Mouse (Mus musculus) urinary bladder, postnatal 36 days (tissue): ENCODE measurements around the gene Hmgcl.
A peak's percentile ranks its signal among the peaks of the same experiment; 100 is the strongest.
"Not testable (repeated sequence)": the region's sequence is repeated elsewhere in the genome, so short reads cannot be mapped to it uniquely, and the experiment has no call there.

ENCODE experiments used
- DNase-seq, 2 experiments: peaks; one replicate each; pipeline ENCODE4 v3.0.0; 2022; ENCODE audit warnings: low spot score in 2 of 2, mixed read lengths in 1 of 2

Hmgcl gene

GRCm38 (mm10) chr4:135926861-135927260 lies 19.4 kb upstream of the Hmgcl start:
- no peak for DNase-seq

- DNase-seq = no peak
Measured at GRCm38 (mm10) chr4:135928376-135928775, 17.9 kb upstream of the Hmgcl start.

GRCm38 (mm10) chr4:135929405-135929804 lies 16.8 kb upstream of the Hmgcl start:
- no peak for DNase-seq

GRCm38 (mm10) chr4:135929828-135930227 lies 16.4 kb upstream of the Hmgcl start:
- no peak for DNase-seq

GRCm38 (mm10) chr4:135930239-135930638 lies 16.0 kb upstream of the Hmgcl start:
- DNase-seq = no peak

- DNase-seq = no peak
Measured at GRCm38 (mm10) chr4:135931832-135932231, 14.4 kb upstream of the Hmgcl start.

- no peak for DNase-seq
Measured at GRCm38 (mm10) chr4:135934708-135935500, 11.3 kb upstream of the Hmgcl start.

GRCm38 (mm10) chr4:135935502-135935901 lies 10.7 kb upstream of the Hmgcl start:
- peak in 1 of 2 experiments; percentile 67 for DNase-seq

GRCm38 (mm10) chr4:135938858-135939257 lies 7.4 kb upstream of the Hmgcl start:
- DNase-seq = no peak

- DNase-seq = not testable (repeated sequence)
Measured at GRCm38 (mm10) chr4:135941026-135941425, 5.2 kb upstream of the Hmgcl start.

- no peak for DNase-seq
Measured at GRCm38 (mm10) chr4:135942193-135942592, 4.1 kb upstream of the Hmgcl start.

GRCm38 (mm10) chr4:135943389-135943788 lies 2.9 kb upstream of the Hmgcl start:
- no peak for DNase-seq

GRCm38 (mm10) chr4:135945706-135946105 lies 542 bp upstream of the Hmgcl start:
- no peak for DNase-seq

- DNase-seq = no peak
Measured at GRCm38 (mm10) chr4:135946659-135947301, 532 bp downstream of the Hmgcl start.

GRCm38 (mm10) chr4:135948142-135948541 lies 1.9 kb downstream of the Hmgcl start:
- DNase-seq = no peak

GRCm38 (mm10) chr4:135949475-135949874 lies 3.2 kb downstream of the Hmgcl start:
- no peak for DNase-seq

GRCm38 (mm10) chr4:135949911-135950310 lies 3.7 kb downstream of the Hmgcl start:
- DNase-seq = no peak

GRCm38 (mm10) chr4:135950365-135950764 lies 4.1 kb downstream of the Hmgcl start:
- DNase-seq = no peak

GRCm38 (mm10) chr4:135951505-135951904 lies 5.3 kb downstream of the Hmgcl start:
- DNase-seq = no peak

GRCm38 (mm10) chr4:135953179-135953578 lies 6.9 kb downstream of the Hmgcl start:
- no peak for DNase-seq

- DNase-seq = peak; percentile 56 to 66
Measured at GRCm38 (mm10) chr4:135954241-135954640, 8.0 kb downstream of the Hmgcl start.

- no peak for DNase-seq
Measured at GRCm38 (mm10) chr4:135955886-135956285, 9.6 kb downstream of the Hmgcl start.

GRCm38 (mm10) chr4:135958354-135958753 lies 12.1 kb downstream of the Hmgcl start:
- peak; percentile 70 to 80 for DNase-seq
